Mouse (Mus musculus): ENCODE measurements around the gene Wdr45. TPM values are rescaled to one million over a fixed set of nuclear protein-coding genes. Genes with fewer than 3 reads are reported as not detected.
"Not testable (repeated sequence)": the region's sequence is repeated elsewhere in the genome, so short reads cannot be mapped to it uniquely, and the experiment has no call there.

The Wdr45 gene
- polyA plus RNA-seq, 1 experiment: 128 TPM

DNA sequence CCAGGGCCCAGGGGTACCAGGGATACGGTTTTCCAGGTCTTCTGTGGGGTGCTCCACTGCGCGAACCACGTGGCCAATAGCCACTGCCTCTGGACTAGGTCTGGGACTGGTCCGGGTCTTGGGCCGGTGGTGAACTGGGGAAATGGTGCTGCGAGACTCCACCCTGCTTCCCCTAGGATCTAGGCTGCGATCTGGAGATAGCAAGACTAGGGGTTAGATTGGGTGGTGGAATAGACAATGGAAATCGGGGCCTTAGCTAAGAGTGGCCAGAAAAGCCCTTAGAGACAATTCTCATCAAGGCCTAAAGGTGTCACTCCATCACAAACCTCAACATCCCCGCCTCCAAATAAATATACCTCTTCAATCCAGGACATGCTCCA, 39.1 kb upstream of the Wdr45 start:
- WGBS: 39% methylated on average over 10 of the region's 10 CpGs
- no peak for TF ChIP-seq CTCF (IDR thresholded peaks at IDR 0.05; ENCODE audit: insufficient read depth, low read length)
- TF ChIP-seq POLR2A (IDR thresholded peaks at IDR 0.05; ENCODE audit: borderline replicate concordance, extremely low read depth, low read depth, low read length): no peak
- no peak for DNase-seq
- Histone ChIP-seq H3K4me1 (ENCODE audit: control insufficient read depth, insufficient read depth, low read length) (no peaks in the 10 kb centered on the region; the same call in 1 of the 2 replicates), H3K4me3 (replicated peaks; ENCODE audit: extremely low read depth, low read depth, low read length) (peak overlapping the region; percentile 23)

DNA sequence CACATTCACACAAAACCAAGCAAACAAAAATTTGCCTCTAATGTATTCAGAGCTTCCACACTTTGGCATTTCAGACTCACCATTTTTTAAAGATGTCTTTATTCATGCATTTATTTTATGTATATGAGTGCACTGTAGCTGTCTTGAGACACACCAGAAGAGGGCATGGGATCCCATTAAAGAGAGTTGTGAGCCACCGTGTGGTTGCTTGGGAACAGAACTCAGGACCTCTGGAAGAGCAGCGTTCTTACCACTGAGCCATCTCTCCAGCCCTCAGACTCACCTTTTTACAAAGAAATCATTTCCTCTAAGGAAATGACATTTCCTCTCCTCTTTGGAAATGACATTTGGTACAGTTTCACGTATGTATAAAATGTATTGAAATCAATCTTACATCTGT, 35.1 kb upstream of the Wdr45 start:
- TF ChIP-seq CTCF (IDR thresholded peaks at IDR 0.05; ENCODE audit: insufficient read depth, low read length): no peak
- TF ChIP-seq POLR2A (IDR thresholded peaks at IDR 0.05; ENCODE audit: borderline replicate concordance, extremely low read depth, low read depth, low read length): no peak
- WGBS: 33% methylated on average over 3 of the region's 3 CpGs
- H3K4me3 ChIP-seq (replicated peaks; ENCODE audit: extremely low read depth, low read depth, low read length): no peak overlapping the region
- H3K4me1 ChIP-seq (ENCODE audit: control insufficient read depth, insufficient read depth, low read length): no peaks in the 10 kb centered on the region
- DNase-seq: no peak

DNA sequence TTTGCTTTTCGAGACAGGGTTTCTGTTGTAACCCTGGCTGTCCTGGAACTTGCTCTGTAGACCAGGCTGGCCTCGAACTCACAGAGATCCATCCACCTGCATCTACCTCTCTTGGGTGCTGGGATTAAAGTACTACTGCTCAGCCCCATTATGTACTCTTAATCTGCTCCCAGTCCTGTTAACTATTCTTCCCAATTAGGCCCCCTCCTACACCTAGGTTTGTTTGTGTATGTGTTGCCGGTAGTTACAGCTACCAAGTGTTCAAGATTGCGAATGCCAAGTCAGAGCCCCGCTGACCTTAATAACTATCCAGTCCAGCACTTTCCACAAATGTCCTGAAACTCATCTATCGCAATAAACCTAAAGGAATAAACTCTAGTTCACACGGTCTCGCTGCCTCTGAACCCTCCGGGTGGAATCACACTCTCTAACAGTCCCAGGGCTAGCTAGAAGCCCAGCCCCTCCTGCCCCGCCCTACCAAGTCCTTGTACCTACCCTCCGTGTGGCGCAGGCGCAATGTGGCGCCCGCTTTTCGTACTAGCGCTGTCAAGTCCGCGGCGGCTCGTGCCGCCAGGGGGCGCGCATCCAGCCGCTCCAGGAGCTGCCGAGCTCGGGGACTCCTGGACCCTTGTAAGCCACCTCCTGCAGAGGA, 34.6 kb upstream of the Wdr45 start:
- WGBS: 22% methylated on average over 27 of the region's 27 CpGs
- Histone ChIP-seq H3K4me1 (ENCODE audit: control insufficient read depth, insufficient read depth, low read length) (no peaks in the 10 kb centered on the region), H3K4me3 (replicated peaks; ENCODE audit: extremely low read depth, low read depth, low read length) (peak overlapping the region; percentile 41)
- peak; percentile 83 for DNase-seq
- TF ChIP-seq CTCF (IDR thresholded peaks at IDR 0.05; ENCODE audit: insufficient read depth, low read length): no peak
- peak; percentile 31; the same call in 1 of the 2 replicates for TF ChIP-seq POLR2A (IDR thresholded peaks at IDR 0.05; ENCODE audit: borderline replicate concordance, extremely low read depth, low read depth, low read length)

DNA sequence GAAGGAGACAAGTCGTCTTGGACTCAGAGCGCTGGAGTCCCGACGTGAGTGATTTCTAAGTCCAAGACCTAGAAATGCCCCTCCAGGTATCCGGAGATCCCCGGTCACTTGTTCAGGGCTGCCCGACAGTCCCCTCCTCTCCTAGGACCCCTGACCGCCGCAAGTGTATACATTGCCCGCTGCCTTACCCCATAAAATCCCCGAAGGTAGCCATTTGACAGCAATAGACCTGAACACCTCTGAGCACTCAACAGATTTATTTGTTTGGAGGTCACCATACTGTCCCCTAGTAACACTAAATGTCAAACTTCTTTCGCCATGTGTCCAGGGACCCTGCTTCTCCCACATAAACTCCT, 34.1 kb upstream of the Wdr45 start:
- Histone ChIP-seq H3K4me3 (replicated peaks; ENCODE audit: extremely low read depth, low read depth, low read length) (peak overlapping the region; percentile 41), H3K4me1 (ENCODE audit: control insufficient read depth, insufficient read depth, low read length) (no peaks in the 10 kb centered on the region)
- WGBS: 31% methylated on average over 12 of the region's 12 CpGs
- no peak for DNase-seq
- TF ChIP-seq CTCF (IDR thresholded peaks at IDR 0.05; ENCODE audit: insufficient read depth, low read length) (no peak), POLR2A (IDR thresholded peaks at IDR 0.05; ENCODE audit: borderline replicate concordance, extremely low read depth, low read depth, low read length) (no peak)

DNA sequence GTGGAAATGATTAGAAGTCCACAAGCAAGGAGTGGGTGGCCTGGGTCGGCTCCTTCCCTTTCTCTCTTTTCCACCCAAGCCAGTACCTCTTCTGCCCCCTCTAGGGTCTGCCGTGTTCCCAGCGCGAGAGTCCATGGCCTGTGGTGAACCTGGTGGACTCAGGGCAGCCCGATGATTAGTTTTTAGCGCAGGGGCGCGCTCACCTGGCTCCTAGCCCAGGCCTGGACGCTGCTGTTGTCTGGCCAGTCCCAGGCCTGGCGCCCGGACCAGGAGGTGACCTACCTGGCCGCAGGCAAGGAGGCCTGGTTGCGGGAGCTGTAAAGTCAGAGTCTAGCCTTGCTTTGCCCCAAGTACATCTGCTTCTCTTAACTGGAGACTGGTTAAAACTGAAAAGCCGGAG, 33.3 kb upstream of the Wdr45 start, which contains the start of gene Magix:
Magix (minus strand) TSS at position 388 of the 400 bp plus-strand sequence.
- peak; percentile 41 for DNase-seq
- 54% methylated on average over 14 of the region's 14 CpGs for WGBS
- TF ChIP-seq CTCF (IDR thresholded peaks at IDR 0.05; ENCODE audit: insufficient read depth, low read length) (no peak), POLR2A (IDR thresholded peaks at IDR 0.05; ENCODE audit: borderline replicate concordance, extremely low read depth, low read depth, low read length) (no peak)
- Histone ChIP-seq H3K4me1 (ENCODE audit: control insufficient read depth, insufficient read depth, low read length) (no peaks in the 10 kb centered on the region), H3K4me3 (replicated peaks; ENCODE audit: extremely low read depth, low read depth, low read length) (peak within 1 kb of the TSS; percentile 41)

DNA sequence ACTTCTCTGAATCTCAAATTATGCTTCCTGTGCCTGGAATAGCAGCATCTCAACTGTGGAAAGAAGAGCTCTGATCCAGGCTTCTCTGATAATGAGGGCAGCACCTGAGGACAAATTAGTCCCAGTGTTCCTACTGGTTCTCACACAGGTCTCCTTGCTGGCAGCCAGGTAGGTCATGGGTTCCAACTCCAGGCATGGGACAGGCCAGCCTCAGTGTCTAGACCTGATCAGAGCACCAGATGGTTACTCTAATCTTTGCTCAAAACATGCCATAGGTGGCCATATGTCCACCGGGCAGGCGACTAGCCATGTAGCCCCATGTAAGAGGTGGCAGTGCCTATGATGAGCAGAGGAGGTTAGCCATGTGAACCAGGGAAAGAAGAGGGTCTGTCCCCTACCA, 25.8 kb upstream of the Wdr45 start:
- DNase-seq: no peak
- TF ChIP-seq CTCF (IDR thresholded peaks at IDR 0.05; ENCODE audit: insufficient read depth, low read length): no peak
- no peak for TF ChIP-seq POLR2A (IDR thresholded peaks at IDR 0.05; ENCODE audit: borderline replicate concordance, extremely low read depth, low read depth, low read length)
- Histone ChIP-seq H3K4me3 (replicated peaks; ENCODE audit: extremely low read depth, low read depth, low read length) (no peak overlapping the region), H3K4me1 (ENCODE audit: control insufficient read depth, insufficient read depth, low read length) (no peaks in the 10 kb centered on the region)
- WGBS: 92% methylated on average over 2 of the region's 2 CpGs

DNA sequence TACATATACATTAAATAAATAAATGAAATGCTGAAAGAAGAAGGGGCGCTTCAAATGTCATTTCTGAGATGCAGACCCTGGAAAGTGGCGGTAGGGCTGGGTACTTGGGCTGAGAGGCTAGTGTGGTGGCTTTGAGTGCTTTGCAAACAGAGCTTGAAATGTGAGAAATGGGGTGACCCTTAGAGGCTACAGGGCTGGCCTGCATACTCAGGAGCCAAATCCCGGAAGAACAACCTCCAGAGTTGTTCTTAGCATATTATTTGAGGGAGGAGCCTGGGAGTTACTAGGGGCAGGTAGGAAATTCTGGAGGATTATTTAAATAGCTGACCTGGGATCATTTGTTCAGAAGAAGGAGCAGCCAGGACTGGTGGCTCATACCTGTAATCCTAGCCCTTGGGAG, 23.6 kb upstream of the Wdr45 start:
- H3K4me3 ChIP-seq (replicated peaks; ENCODE audit: extremely low read depth, low read depth, low read length): no peak overlapping the region
- H3K4me1 ChIP-seq (ENCODE audit: control insufficient read depth, insufficient read depth, low read length): no peaks in the 10 kb centered on the region
- WGBS: 50% methylated on average over 3 of the region's 3 CpGs
- no peak for DNase-seq
- TF ChIP-seq POLR2A (IDR thresholded peaks at IDR 0.05; ENCODE audit: borderline replicate concordance, extremely low read depth, low read depth, low read length) (no peak), CTCF (IDR thresholded peaks at IDR 0.05; ENCODE audit: insufficient read depth, low read length) (no peak)

DNA sequence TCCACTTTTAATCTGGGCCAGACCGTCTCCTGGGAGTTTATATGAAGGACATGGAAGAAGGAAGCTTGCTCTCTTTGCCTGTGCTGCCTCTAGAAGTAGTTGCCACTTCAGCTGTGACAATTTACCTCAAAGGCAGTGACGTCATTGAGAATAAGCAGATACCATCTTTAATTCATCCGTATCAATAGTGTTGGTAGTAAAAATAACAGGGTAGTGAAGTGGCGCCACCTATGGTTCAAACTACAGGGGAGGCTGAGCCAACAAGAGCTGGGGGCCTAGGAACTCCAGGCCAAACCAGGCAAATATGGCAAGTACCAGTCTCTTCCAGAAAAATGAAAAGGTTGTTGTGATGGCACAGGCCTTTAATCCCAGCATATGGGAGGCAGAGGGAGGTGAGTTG, 21.3 kb upstream of the Wdr45 start:
- 40% methylated on average over 4 of the region's 4 CpGs for WGBS
- Histone ChIP-seq H3K4me1 (ENCODE audit: control insufficient read depth, insufficient read depth, low read length) (no peaks in the 10 kb centered on the region), H3K4me3 (replicated peaks; ENCODE audit: extremely low read depth, low read depth, low read length) (no peak overlapping the region)
- DNase-seq: no peak
- TF ChIP-seq POLR2A (IDR thresholded peaks at IDR 0.05; ENCODE audit: borderline replicate concordance, extremely low read depth, low read depth, low read length): no peak
- TF ChIP-seq CTCF (IDR thresholded peaks at IDR 0.05; ENCODE audit: insufficient read depth, low read length): peak; percentile 28; the same call in 1 of the 2 replicates

DNA sequence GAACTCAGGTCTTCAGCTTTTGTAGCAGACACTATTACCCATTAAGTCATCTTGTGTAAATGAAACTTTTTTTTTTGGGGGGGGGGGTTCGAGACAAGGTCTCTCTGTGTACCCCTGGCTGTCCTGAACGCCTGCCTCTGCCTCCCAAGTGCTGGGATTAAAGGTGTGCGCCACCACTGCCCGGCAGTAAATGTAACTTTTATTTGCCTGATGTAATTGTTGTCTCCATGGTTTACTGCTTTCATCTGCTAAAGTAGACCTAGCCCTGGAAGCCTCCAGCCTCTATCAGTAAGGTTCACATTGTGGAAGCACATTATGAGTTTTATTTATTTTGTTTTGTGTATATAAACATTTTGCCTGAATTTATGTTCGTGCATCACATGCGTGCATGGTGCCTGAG, 17.6 kb upstream of the Wdr45 start:
- WGBS: 40% methylated on average over 6 of the region's 6 CpGs
- DNase-seq: no peak
- no peak for TF ChIP-seq CTCF (IDR thresholded peaks at IDR 0.05; ENCODE audit: insufficient read depth, low read length)
- TF ChIP-seq POLR2A (IDR thresholded peaks at IDR 0.05; ENCODE audit: borderline replicate concordance, extremely low read depth, low read depth, low read length): no peak
- Histone ChIP-seq H3K4me3 (replicated peaks; ENCODE audit: extremely low read depth, low read depth, low read length) (no peak overlapping the region), H3K4me1 (ENCODE audit: control insufficient read depth, insufficient read depth, low read length) (no peaks in the 10 kb centered on the region)

DNA sequence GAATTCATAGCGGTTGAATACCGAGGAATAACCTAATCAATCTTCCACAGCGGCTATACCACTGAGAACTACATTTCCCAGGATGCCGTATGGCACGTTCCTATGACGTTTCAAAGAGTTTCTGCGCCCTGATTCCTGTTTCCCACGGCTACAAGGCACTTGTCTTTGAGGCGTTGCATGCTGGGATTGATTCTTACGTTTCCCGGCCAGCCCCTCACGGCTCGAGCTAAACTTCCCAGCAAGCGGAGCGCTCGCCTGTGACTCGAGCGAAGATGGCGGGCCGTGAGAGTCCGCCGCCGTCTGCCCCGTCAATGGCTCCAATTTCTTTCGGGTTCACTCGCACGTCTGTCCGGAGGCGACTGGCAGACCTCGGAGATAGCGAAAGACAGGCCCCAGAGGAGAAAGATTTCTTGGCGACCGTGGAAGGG, 17.2 kb upstream of the Wdr45 start, which contains the start of gene Gpkow:
Gpkow (plus strand) TSS at position 178 of the 428 bp plus-strand sequence.
- peak; percentile 67 for DNase-seq
- peak within 1 kb of the TSS; percentile 65 for H3K4me3 ChIP-seq (replicated peaks; ENCODE audit: extremely low read depth, low read depth, low read length)
- WGBS: 22% methylated on average over 33 of the region's 33 CpGs
- TF ChIP-seq CTCF (IDR thresholded peaks at IDR 0.05; ENCODE audit: insufficient read depth, low read length) (no peak), POLR2A (IDR thresholded peaks at IDR 0.05; ENCODE audit: borderline replicate concordance, extremely low read depth, low read depth, low read length) (peak; percentile 71; the same call in 1 of the 2 replicates)
- no peaks in the 10 kb centered on the region for H3K4me1 ChIP-seq (ENCODE audit: control insufficient read depth, insufficient read depth, low read length)

DNA sequence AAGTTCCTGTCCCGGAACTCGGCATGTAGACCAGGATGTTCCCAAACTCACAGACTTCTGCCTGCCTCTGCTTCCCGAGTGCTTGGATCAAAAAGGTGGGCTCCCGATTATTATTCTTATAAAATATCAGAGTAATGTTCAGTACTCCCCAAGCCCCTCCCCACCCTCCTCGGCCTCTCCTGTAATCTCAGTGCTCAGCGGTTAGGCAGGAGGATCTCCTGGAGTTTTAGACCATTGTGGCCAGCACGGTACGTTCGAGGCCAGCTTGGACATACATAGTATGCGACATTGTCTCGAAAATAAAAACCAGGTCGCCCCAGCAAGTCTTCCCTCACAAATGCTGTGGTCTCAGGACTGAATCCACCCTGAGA, 384 bp upstream of the Wdr45 start:
- H3K4me3 ChIP-seq (replicated peaks; ENCODE audit: extremely low read depth, low read depth, low read length): peak overlapping the region; percentile 52
- H3K4me1 ChIP-seq (ENCODE audit: control insufficient read depth, insufficient read depth, low read length); DNase-seq: not testable (repeated sequence)
- WGBS: 38% methylated on average over 6 of the region's 12 CpGs

DNA sequence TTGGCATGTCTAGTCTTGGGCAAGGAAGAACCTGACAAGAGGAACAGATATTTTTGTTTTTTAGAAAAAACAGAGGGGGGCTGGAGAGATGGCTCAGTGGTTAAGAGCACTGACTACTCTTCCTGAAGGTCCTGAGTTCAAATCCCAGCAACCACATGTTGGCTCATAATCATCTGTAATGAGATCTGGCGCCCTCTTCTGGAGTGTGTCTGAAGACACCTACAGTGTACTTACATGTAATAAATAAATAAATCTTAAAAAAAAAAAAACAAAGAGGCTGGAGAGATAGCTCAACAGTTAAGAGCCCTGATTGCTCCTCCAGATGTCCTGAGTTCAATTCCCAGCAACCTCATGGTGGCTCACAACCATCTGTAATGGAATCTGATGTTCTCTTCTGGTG, 1.9 kb downstream of the Wdr45 start:
- not testable (repeated sequence) for DNase-seq; H3K4me3 ChIP-seq (replicated peaks; ENCODE audit: extremely low read depth, low read depth, low read length); H3K4me1 ChIP-seq (ENCODE audit: control insufficient read depth, insufficient read depth, low read length)
- WGBS: 48% methylated on average over 1 of the region's 1 CpGs
